Mouse (Mus musculus) lung, adult 2 months (tissue): ENCODE results near the gene Unc5a.

Experiments used
- CTCF ChIP-seq: fragments of 200-500 bp; IDR thresholded peaks from 2 replicates; pipeline ENCODE4 v1.5.1; 2011; ENCODE audit warnings: mild to moderate bottlenecking, low read length, control low read depth; ENCODE audit not compliant: insufficient read depth
- POLR2A ChIP-seq: fragments of 200-500 bp; IDR thresholded peaks from 2 replicates; pipeline ENCODE4 v1.6.1; 2011; ENCODE audit warnings: low read depth, mild to moderate bottlenecking, control low read depth, low read length, borderline replicate concordance; ENCODE audit errors: extremely low read depth

DNA sequence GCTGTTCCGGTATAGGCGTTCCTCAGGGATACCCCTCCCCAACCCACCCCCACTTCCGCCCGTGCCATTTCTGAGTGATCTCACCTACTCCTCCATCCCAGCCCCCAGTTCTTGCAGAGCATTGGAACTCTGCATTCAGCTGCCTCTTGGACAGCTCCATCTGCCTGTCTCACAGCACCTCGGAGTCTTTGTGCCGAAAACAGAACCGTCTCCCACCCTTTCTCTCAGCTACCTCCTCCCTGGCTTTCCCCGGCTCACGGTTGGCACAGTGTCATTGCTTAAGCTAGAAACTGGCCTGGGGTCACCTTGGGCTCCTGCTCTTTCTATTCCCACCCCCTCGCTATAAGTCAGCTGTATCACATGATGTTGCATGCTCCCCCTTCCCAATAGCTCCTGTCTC lies 51.2 kb downstream of the Unc5a start:
- TF ChIP-seq CTCF (no peak), POLR2A (no peak)
